13 mouse cellular contexts compared by ENCODE assay signal in genomic region chr7:98145402-98145801, GRCm38 (mm10).
"Had no signal": no experiment of that assay in that cellular context is flagged by ENCODE, and none has a peak within 500 bp of the region (broad histone marks: within the 10 kb centered on the region; RNA-seq: fewer than 3 reads in every experiment).

Gene Omp, minus strand, starts transcription at chr7:98145502.

- H3K9ac ChIP-seq: kidney, embryonic 15.5 days; limb, embryonic 13.5 days; liver, embryonic 15.5 days; midbrain, embryonic 15.5 days; stomach, embryonic 15.5 days had no signal

- H3K27ac ChIP-seq: kidney, embryonic 15.5 days; limb, embryonic 13.5 days; liver, embryonic 15.5 days; midbrain, embryonic 15.5 days; stomach, embryonic 15.5 days had no signal

- DNase-seq: kidney, adult 2 months; kidney, postnatal 14 days; lung, adult 2 months; lung, postnatal 36 days; right cerebral cortex, postnatal 14 days; thymus, adult 2 months; thymus, postnatal 25 days had no signal

- H3K27me3 ChIP-seq: kidney, embryonic 15.5 days; limb, embryonic 13.5 days; liver, embryonic 15.5 days; midbrain, embryonic 15.5 days; stomach, embryonic 15.5 days had no signal

- H3K36me3 ChIP-seq: kidney, embryonic 15.5 days; limb, embryonic 13.5 days; midbrain, embryonic 15.5 days; stomach, embryonic 15.5 days had no signal

- H3K4me3 ChIP-seq: kidney, embryonic 15.5 days; limb, embryonic 13.5 days; liver, embryonic 15.5 days; midbrain, embryonic 15.5 days; stomach, embryonic 15.5 days had no signal

- ATAC-seq: lung, postnatal 0 days; midbrain, embryonic 15.5 days had no signal

- H3K9me3 ChIP-seq: kidney, embryonic 15.5 days; limb, embryonic 13.5 days; liver, embryonic 15.5 days; midbrain, embryonic 15.5 days; stomach, embryonic 15.5 days had no signal

- H3K4me2 ChIP-seq: kidney, embryonic 15.5 days; limb, embryonic 13.5 days; liver, embryonic 15.5 days; midbrain, embryonic 15.5 days; stomach, embryonic 15.5 days had no signal
